7 mouse cellular contexts compared by ENCODE assay signal in the genomic region with DNA sequence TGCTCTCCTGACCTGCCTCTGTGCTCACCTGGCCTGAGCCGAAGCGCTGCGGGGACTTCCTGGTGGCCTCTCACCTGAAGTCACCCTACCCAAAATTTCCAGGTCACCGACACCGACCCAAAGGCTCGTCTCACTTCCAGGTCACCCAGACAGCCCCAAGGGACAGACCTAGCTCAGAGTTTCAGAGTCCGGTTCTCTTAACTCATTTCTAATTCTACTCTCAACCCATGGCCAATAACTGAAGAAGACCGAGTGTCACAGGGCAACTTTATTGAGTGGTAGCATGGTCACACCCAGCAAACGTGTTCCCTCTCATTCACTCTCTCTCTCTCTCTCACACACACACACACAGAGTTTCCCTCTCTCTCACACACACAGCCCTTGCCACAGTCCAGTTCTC. TPM values are rescaled to one million over a fixed set of nuclear protein-coding genes. Genes with fewer than 3 reads are reported as not detected.
DNase-seq lines count a peak whose midpoint lies in the region; ATAC-seq and TF ChIP-seq lines count a peak whose summit lies in the region.

No protein-coding gene starts in this region.

- H3K36me3 ChIP-seq in lung, embryonic 15.5 days = peaks cover 7% of the 10 kb centered on the region; the same call in 1 of the 2 replicates
- H3K36me3 ChIP-seq in intestine, postnatal 0 days (ENCODE audit: control insufficient read depth, insufficient read depth) = peaks cover 6% of the 10 kb centered on the region; the same call in 1 of the 2 replicates
- H3K36me3 ChIP-seq in neural tube, embryonic 15.5 days = peaks cover 13% of the 10 kb centered on the region

- peak overlapping the region; percentile 76 for H3K4me2 ChIP-seq in lung, embryonic 15.5 days
- H3K4me2 ChIP-seq in intestine, postnatal 0 days (replicated peaks; ENCODE audit: low read depth) = peak overlapping the region; percentile 82
- H3K4me2 ChIP-seq in neural tube, embryonic 15.5 days = peak overlapping the region; percentile 71

- TF ChIP-seq CTCF in embryonic fibroblast, embryonic 13.5 days (IDR thresholded peaks at IDR 0.05; ENCODE audit: borderline replicate concordance, insufficient read depth, low read length) = no peak
- TF ChIP-seq CTCF in intestine, postnatal 0 days (IDR thresholded peaks at IDR 0.05; ENCODE audit: low read depth) = no peak

- peak overlapping the region; percentile 45 for H3K4me3 ChIP-seq in lung, embryonic 15.5 days
- peak overlapping the region; percentile 30; the same call in 1 of the 2 replicates for H3K4me3 ChIP-seq in embryonic fibroblast, embryonic 13.5 days (ENCODE audit: insufficient read depth, low read length)
- peak overlapping the region; percentile 40 for H3K4me3 ChIP-seq in intestine, postnatal 0 days (ENCODE audit: low read depth, low read length)
- peak overlapping the region; percentile 43 for H3K4me3 ChIP-seq in neural tube, embryonic 15.5 days (replicated peaks)

- WGBS in lung, embryonic 15.5 days = 10% methylated on average over 9 of the region's 9 CpGs
- WGBS in intestine, postnatal 0 days = 9% methylated on average over 9 of the region's 9 CpGs
- 15% methylated on average over 9 of the region's 9 CpGs for WGBS in neural tube, embryonic 15.5 days

- TF ChIP-seq POLR2A in embryonic fibroblast, embryonic 13.5 days (IDR thresholded peaks at IDR 0.05; ENCODE audit: low read depth, low read length) = no peak

- no peak for ATAC-seq in lung, embryonic 15.5 days (ENCODE audit: borderline replicate concordance, extremely low read depth, low FRiP score, low TSS enrichment)
- ATAC-seq in intestine, postnatal 0 days = no peak
- no peak for ATAC-seq in neural tube, embryonic 15.5 days (ENCODE audit: low FRiP score)
- ATAC-seq in monocyte, adult 5-6 weeks (replicated peaks; ENCODE audit: insufficient number of reproducible peaks, low FRiP score, low TSS enrichment, poor library complexity, severe bottlenecking) = no peak

- DNase-seq in lung, adult 18-20 months = no peak
- DNase-seq in frontal cortex, postnatal 25 days (ENCODE audit: low spot score in 2 of 2) = no peak

- H3K27me3 ChIP-seq in lung, embryonic 15.5 days = peaks cover 33% of the 10 kb centered on the region
- H3K27me3 ChIP-seq in intestine, postnatal 0 days (replicated peaks; ENCODE audit: control insufficient read depth, insufficient read depth, low read length) = no peaks in the 10 kb centered on the region
- H3K27me3 ChIP-seq in neural tube, embryonic 15.5 days (replicated peaks) = peaks cover 59% of the 10 kb centered on the region

- H3K27ac ChIP-seq in lung, embryonic 15.5 days = peak overlapping the region; percentile 49; the same call in 1 of the 2 replicates
- no peak overlapping the region; the same call in 1 of the 2 replicates for H3K27ac ChIP-seq in embryonic fibroblast, embryonic 13.5 days (ENCODE audit: insufficient read depth, low read length)
- peak overlapping the region; percentile 97 for H3K27ac ChIP-seq in intestine, postnatal 0 days (ENCODE audit: low read depth, low read length)
- no peak overlapping the region for H3K27ac ChIP-seq in neural tube, embryonic 15.5 days (replicated peaks)

- H3K9me3 ChIP-seq in lung, embryonic 15.5 days = no peaks in the 10 kb centered on the region
- H3K9me3 ChIP-seq in intestine, postnatal 0 days (ENCODE audit: control insufficient read depth) = no peaks in the 10 kb centered on the region
- H3K9me3 ChIP-seq in neural tube, embryonic 15.5 days (replicated peaks) = no peaks in the 10 kb centered on the region

- peaks cover 29% of the 10 kb centered on the region for H3K4me1 ChIP-seq in lung, embryonic 15.5 days
- peaks cover 11% of the 10 kb centered on the region; the same call in 1 of the 2 replicates for H3K4me1 ChIP-seq in embryonic fibroblast, embryonic 13.5 days (ENCODE audit: control insufficient read depth, insufficient read depth, low read length)
- 0 out of 2 replicates have a peak, but pooled peaks cover 2% of the 10 kb centered on the region for H3K4me1 ChIP-seq in intestine, postnatal 0 days (replicated peaks; ENCODE audit: control insufficient read depth, insufficient read depth, low read length)
- peaks cover 19% of the 10 kb centered on the region for H3K4me1 ChIP-seq in neural tube, embryonic 15.5 days

- H3K9ac ChIP-seq in lung, embryonic 15.5 days = peak overlapping the region; percentile 31; the same call in 1 of the 2 replicates
- H3K9ac ChIP-seq in intestine, postnatal 0 days (ENCODE audit: low read depth, low read length) = peak overlapping the region; percentile 57
- H3K9ac ChIP-seq in neural tube, embryonic 15.5 days (replicated peaks) = no peak overlapping the region

RNA-seq across cellular contexts. Expression of a gene that starts 1.7 kb away (rescaled TPM):
- 17.7 and 20.9 TPM in 2 replicates for polyA plus RNA-seq in lung, embryonic 15.5 days (2015; fragmentation: Nextera tagmentation; extraction: Ambion mirVana)
- 8.4 and 12.1 TPM in 2 replicates for polyA plus RNA-seq in embryonic fibroblast, embryonic 13.5 days (2011; ENCODE audit: insufficient read length, low read depth, missing spikeins)
- 34.8 and 37.6 TPM in 2 replicates for polyA plus RNA-seq in intestine, postnatal 0 days (2015; fragmentation: Nextera tagmentation; extraction: Ambion mirVana)
- 1.7 and 32.5 TPM in 2 replicates for polyA plus RNA-seq in neural tube, embryonic 15.5 days (2015; fragmentation: Nextera tagmentation; extraction: Ambion mirVana)
- total RNA-seq in monocyte, adult 5-6 weeks (2017) = 6.3 to 20.1 TPM (median 7.1 TPM) in 3 replicates

RNA-seq across cellular contexts. Expression of a gene that starts 16.1 kb away (rescaled TPM):
- polyA plus RNA-seq in lung, embryonic 15.5 days (2015; fragmentation: Nextera tagmentation; extraction: Ambion mirVana) = 20.7 and 20.8 TPM in 2 replicates
- 10.9 and 12.2 TPM in 2 replicates for polyA plus RNA-seq in embryonic fibroblast, embryonic 13.5 days (2011; ENCODE audit: insufficient read length, low read depth, missing spikeins)
- polyA plus RNA-seq in intestine, postnatal 0 days (2015; fragmentation: Nextera tagmentation; extraction: Ambion mirVana) = 16.1 and 18.4 TPM in 2 replicates
- polyA plus RNA-seq in neural tube, embryonic 15.5 days (2015; fragmentation: Nextera tagmentation; extraction: Ambion mirVana) = 17.0 and 17.2 TPM in 2 replicates
- 6.9 to 18.7 TPM (median 16.5 TPM) in 3 replicates for total RNA-seq in monocyte, adult 5-6 weeks (2017)

RNA-seq across cellular contexts. Expression of a gene that starts 25.8 kb away (rescaled TPM):
- polyA plus RNA-seq in lung, embryonic 15.5 days (2015; fragmentation: Nextera tagmentation; extraction: Ambion mirVana) = 6.3 and 9.9 TPM in 2 replicates
- 4.8 and 5.7 TPM in 2 replicates for polyA plus RNA-seq in embryonic fibroblast, embryonic 13.5 days (2011; ENCODE audit: insufficient read length, low read depth, missing spikeins)
- 7.1 and 7.2 TPM in 2 replicates for polyA plus RNA-seq in intestine, postnatal 0 days (2015; fragmentation: Nextera tagmentation; extraction: Ambion mirVana)
- polyA plus RNA-seq in neural tube, embryonic 15.5 days (2015; fragmentation: Nextera tagmentation; extraction: Ambion mirVana) = 5.8 TPM in 2 replicates
- 30.9 to 41.9 TPM (median 32.6 TPM) in 3 replicates for total RNA-seq in monocyte, adult 5-6 weeks (2017)

RNA-seq across cellular contexts. Expression of a gene that starts 47.1 kb away (rescaled TPM):
- 0.61 and 0.70 TPM in 2 replicates for polyA plus RNA-seq in lung, embryonic 15.5 days (2015; fragmentation: Nextera tagmentation; extraction: Ambion mirVana)
- not detected in 2 replicates for polyA plus RNA-seq in embryonic fibroblast, embryonic 13.5 days (2011; ENCODE audit: insufficient read length, low read depth, missing spikeins)
- 25.6 and 34.8 TPM in 2 replicates for polyA plus RNA-seq in intestine, postnatal 0 days (2015; fragmentation: Nextera tagmentation; extraction: Ambion mirVana)
- 0.13 and 0.47 TPM in 2 replicates for polyA plus RNA-seq in neural tube, embryonic 15.5 days (2015; fragmentation: Nextera tagmentation; extraction: Ambion mirVana)
- not detected in 3 replicates for total RNA-seq in monocyte, adult 5-6 weeks (2017)

RNA-seq across cellular contexts. Expression of a gene that starts 49.6 kb away (rescaled TPM):
- 6.2 and 7.7 TPM in 2 replicates for polyA plus RNA-seq in lung, embryonic 15.5 days (2015; fragmentation: Nextera tagmentation; extraction: Ambion mirVana)
- polyA plus RNA-seq in embryonic fibroblast, embryonic 13.5 days (2011; ENCODE audit: insufficient read length, low read depth, missing spikeins) = 28.8 and 31.3 TPM in 2 replicates
- polyA plus RNA-seq in intestine, postnatal 0 days (2015; fragmentation: Nextera tagmentation; extraction: Ambion mirVana) = 1.8 and 2.3 TPM in 2 replicates
- polyA plus RNA-seq in neural tube, embryonic 15.5 days (2015; fragmentation: Nextera tagmentation; extraction: Ambion mirVana) = 4.3 and 7.0 TPM in 2 replicates
- total RNA-seq in monocyte, adult 5-6 weeks (2017) = 12.8 to 48.9 TPM (median 20.8 TPM) in 3 replicates

Comparison
In these comparisons a context has a peak if more than half of its experiments do, and no peak if none do; other contexts are left out.
1. H3K27ac ChIP-seq: peak in lung, embryonic 15.5 days (single experiment) and intestine, postnatal 0 days (single experiment); none in embryonic fibroblast, embryonic 13.5 days (single experiment) and neural tube, embryonic 15.5 days (single experiment).
2. Peak in every context shown above with its lines, with median percentiles within 50 percentile points of each other: H3K4me2 ChIP-seq and H3K4me3 ChIP-seq.